Mouse (Mus musculus) mesoderm, embryonic 11.5 days (tissue): ENCODE results near the gene Acot11.

Source experiments
- DNase-seq: peaks from one replicate; pipeline ENCODE4 v3.0.0-alpha.2; 2012; ENCODE audit warnings: low read depth, low spot score

Gene Acot11

DNA sequence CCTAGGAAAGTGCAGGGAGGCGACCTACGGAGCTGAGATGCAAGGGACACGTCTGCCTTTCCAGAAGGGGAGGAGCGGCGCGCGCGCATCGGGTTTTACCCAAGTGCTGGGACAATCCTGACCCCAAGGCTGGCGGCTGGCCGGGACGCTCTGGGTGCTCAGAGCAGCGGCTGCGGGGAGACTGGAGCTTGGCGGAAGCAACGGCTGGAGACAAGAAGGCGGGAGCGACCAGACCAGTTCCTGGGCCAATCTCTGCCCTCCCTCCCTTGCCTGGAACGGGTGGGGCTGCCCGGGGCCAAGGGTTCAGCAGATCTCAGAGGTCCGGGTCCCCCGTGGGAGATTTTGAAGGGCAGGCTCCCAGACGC, at the start of gene Acot11:
Gene Acot11, minus strand, starts transcription at position 89 of the 365 bp plus-strand sequence.
- no peak for DNase-seq

DNA sequence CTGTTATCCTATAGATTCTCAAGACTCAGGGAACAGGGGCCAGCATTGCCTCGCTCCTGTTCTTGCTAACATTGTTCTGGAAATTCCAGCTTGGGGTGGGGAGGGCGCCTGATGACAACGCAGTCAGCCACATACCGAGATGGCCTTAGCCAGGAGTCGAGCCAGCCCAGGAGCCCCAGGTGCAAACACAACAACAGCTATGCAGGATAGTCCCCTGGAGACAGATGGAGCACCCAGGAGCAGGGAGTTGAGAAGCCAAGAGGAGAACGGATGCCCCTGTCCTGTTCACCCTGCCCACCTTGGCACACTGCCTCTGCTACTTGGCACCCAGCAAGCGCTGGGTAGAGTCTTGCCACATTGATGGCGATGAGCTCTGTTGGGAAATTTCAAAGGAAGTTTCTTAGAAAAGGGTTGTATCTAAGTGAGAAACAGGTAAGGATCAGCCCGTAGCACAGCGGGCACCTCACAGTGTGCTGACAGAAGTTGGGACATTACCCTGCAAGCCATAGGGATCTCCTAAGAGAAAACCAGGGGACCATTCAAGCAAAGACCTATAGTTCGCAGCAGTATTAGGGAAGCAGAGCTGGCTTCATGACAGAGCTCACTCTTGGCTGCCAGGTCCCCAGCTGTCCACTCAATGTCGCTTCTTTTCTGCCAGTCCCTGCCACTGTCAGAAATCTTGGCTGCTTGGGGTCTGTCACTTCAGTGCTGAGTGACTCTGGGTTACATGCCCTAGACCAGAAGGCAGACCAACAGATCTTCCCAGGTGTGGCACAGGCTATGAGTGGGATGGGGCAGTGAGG, 43.7 kb upstream of the Acot11 start:
- no peak for DNase-seq

DNA sequence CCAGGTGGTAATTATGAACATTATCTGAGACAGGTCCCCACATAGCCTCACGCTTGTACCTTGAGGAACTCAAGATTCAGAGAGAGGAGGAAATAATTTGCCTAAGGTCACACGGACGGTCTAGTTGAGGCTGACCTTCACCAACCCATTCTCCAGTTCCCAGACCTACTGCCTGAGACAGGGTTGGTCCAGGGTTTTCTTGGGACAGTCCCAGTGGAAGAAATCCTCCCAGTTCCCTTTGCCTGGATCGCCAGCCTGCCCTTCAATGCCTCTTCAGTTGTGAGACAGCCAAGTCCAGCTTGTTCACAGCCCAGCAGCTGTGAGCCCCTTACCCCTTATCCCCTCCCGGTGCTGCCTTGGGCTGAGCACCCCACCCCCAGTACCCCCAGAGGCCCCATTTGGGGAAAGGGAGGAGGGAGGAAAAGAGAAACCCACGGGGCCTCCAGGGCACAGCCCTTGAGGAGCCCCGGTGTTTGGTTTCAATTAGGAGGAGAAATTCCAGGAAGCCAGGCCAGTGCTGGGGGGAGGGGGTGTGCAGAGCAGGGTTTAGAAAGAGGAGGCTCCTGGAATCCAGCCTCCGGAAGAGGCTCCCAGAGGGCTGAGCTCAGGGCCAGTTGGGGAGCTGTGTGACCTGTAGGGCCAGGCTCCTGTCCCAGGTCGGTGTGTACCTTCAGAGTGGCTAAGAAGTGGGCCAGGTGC, 42.9 kb upstream of the Acot11 start:
- peak; percentile 85 for DNase-seq

DNA sequence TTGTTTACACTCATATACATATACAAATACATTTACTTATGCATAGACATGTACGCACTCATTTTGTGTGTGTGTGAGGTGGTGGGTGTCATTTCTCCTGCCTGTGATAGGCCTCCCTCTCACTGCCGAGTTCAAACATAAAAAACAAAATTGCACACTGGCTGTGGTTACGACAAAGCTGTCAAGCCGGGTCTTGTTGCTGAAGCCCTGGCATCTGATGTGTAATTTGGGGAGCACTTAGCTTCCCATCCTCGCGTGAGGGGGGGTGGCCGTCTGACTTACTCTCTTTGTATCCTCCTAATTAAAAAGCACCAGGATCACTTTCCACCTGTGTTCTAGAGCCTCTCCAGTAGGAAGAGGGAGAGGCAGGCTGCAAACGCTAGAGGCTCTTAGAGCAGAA, 37.8 kb upstream of the Acot11 start:
- DNase-seq: no peak

DNA sequence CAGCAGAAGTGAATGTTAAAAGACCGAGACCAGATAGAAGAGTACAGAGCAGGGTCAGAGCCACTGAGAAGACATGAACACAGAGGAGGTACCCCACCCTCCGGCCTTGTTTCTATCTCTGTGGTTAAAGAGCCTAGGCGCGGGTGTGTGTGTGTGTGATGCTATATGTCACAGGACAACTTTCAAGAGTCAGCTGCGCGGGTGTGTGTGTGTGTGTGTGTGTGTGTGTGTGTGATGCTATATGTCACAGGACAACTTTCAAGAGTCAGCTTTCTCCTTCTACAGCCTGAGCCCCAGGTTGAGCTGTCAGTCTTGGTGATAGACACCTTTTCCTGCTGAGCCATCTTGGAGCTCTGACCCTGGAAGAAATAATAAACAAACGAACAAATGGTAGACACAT, 37.1 kb upstream of the Acot11 start:
- no peak for DNase-seq

DNA sequence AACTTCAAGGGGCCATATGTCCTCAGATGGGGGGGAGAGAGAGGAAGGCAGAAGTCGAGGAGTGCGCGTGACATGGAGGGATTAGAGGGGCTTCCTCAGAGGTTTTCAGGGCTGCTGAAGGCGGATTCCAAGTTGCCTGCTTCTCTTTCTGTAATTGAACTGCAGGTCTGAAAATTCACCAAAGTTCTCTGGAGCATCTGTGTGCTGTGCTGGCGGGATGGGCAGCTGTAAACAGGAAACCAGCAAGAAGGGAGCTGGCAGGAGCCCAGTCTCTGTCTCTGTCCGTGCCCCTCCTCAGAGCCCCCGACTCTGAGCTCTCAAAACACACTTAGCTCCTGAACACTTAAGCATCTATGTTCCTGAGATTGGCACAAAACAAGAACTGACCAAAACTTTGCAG, 36.5 kb upstream of the Acot11 start:
- DNase-seq: no peak

DNA sequence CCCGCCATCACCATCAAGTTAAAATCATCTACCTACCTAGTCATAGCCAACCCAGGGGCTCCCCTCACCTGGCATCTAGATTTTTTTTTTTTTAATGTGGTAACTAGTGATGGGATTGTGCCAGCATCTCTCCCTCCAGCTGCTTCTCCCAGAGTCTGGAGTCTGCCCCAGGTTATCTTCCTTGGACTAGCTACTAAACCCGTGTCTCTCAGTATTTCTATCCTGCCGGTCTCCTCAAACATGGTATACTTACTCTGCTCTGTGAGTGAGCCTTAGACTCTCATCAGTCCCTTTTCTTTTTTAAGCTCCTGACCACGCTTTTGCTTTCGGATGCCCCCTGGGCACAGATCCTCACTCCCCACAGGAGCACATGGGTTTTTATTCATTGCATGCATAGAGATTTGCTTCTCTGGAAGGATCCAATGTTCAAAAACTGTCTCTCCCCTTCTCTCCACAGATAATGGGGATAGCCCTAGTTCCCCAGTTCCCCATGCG, 35.9 kb upstream of the Acot11 start:
- no peak for DNase-seq

DNA sequence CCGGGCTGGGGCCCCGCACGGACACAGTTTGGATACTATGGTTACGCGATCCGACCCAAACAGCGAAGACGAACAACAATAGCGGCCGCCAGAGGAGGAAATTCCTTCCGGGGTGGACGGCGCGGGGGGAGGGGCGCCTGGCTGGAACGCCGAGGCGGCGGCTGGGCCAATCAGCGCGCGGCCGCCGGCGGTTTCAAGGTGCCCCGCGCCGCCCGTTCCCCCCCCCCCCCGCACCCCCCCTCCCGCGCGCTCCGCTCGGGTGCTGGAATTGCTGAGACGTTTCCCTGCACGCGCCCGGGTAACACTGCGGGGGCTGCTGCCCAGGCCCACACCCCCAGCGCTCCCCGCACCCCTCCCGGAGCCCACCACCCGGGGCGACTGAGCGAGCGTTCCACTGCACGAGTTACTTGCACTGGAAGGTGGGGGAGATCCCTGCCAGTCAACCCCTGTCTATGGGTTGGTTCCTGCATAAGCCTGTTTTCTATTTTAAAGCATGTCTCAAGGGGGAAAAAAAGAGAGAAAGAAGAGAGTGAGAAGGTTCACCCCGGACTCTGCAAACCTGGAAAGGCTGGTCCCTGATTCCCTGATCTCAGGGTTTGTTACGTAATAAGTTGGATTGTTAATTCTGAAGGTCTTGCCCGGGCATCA, 35.3 kb upstream of the Acot11 start:
- DNase-seq: peak; percentile 92

DNA sequence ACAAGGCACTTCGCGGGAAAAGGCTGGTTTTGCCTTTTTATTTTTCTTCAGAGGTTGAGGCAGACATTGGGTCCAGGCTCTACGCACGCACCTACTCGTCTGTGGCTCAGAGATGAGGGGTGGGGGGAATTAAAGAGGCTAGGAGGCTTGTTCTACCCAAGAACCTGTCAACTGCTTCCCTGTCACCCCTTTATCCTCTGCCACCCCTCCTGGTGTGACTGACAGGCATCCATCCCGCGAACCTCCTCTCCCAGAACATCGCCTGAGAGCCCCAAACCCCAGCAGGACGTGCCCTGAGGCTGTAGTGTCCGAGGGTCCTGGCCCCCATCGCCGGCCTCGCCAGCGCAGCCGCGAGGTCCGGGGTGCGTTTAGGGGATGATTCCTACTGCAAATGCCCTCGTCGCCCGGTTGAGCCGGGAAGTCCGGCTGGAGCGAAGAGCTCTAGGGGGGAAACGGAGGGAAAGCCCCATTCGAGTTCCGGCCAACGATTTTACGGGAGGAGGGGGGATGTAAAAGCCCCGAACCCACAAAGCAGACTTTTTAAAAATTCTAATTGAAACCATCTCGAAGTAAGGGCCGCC, 34.5 kb upstream of the Acot11 start:
- DNase-seq: peak; percentile 61

DNA sequence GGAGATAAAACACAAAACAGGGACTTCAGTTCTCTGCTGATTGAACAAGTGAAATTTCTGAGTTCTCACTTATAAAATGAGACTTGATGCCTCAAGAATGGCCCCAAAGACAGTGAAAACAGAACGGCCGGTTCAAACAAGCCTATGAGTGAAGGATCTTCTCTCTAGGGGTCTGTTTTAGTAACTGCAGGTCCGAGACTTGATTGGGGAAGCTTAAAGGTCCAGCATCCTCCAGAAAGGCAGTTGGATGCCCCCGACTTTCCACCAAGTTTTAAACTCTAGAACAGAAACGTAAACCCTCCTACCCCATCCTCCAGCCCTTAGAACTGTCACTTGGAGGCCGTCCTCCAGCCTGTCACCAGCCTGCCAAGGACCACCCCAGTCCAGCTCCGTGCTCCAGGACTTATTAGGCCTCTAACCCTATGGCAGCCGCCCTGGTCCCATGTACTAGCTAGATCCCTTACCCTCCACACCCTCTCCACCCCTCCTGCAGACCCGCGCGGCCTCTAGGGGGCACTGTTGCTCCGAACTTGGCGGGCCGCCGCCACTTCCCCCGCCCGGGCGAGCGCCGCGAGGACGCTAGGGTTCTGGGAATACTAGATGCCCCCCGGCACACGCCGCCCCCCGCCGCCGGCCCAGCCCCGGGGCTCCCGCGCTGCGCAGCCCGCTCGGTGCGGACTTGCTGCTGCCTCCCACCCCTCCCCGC, 33.9 kb upstream of the Acot11 start:
- DNase-seq: peak; percentile 95

DNA sequence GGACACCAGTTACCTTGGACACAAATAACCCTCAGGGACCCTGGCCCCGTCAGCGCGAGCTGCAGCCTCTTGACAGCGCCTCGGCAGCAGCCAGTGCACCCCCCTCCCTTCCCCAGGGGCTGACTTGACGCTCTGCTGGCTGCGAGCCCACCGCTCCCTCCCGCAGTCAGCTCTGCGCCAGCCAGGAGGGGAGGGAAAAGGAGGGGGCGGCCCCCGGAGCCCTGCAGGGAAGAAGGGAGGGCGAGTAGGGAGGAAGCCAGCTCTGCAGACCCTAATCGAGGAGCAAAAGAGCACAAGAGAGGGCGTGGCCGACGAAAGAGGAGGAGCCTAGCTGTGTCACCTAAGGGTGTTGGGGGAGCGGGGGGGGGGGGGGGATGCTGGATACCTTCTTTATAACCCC, 33.2 kb upstream of the Acot11 start:
- DNase-seq: peak; percentile 75

DNA sequence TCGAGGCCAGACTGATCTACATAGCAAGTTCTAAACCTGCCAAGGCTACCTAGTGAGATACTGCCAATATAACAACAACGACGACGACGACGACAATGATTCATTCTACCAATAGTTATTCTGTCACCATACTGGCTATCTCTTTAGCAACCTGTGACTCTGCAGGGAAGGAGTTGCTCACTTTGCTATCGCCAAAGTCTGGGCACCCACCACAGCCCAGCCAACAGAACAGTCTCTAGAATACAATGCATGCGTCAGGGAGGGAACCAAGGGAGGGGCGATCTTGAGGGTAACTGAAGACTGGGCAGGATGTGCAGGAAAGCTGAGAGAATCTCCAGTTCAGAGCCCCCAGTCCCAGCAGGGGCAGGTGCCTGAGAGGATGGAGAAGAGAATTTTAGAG, 32.6 kb upstream of the Acot11 start:
- no peak for DNase-seq

DNA sequence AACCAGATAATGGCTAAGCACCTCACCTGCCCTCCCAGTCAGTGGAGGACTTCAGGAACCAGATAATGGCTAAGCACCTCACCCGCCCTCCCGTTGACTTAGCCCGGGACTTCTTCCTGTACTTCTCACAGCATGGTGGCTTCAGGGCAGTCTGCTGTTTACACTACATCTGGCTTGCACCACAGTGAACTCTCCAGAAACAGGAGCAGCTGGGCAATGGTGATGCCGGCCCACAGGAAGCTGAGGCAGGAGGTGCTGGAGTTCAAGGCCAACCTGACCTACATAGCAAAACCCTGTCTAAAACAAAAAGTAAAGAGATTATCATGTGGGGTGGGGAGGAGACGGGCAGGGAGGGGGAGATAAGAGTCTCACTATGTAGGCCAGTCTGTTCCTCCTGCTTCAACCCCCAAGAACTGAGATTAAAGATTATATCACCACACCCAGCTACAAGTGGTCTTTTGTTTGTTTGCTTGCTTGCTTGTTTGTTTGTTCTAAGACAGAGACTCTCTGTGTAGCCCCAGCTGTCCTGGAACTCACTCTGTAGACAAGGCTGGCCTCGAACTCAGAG, 25.8 kb upstream of the Acot11 start:
- DNase-seq: no peak

DNA sequence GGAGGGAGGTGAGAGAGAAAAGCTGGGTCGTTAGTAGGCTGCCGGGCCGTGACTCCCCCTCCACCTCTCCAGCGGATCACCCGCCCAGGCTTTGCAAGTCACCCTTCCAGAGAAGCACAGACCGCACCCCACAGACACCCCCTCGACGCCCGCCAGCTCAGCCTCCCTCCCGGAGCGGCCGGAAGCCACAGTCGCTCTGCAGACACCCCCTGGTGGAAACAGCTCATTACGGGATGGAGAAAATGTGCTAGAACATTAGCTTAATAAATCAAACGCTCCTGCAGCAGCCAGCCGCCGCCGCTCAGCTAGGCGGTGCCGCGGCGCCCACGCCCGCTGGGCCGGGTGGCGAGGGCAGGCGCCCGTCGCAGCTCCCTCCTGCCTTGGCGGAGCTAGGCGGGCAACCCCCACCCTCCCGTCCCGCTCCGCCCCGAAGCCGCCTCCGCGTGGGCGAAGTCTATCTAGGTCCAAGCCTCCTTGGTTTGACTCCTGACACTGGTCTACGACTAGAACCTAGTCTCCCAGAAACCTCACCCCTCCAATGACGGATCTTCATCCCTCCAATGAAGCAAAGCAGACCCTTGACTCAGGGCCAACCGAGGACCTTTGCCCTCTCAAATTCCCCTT, 23.1 kb upstream of the Acot11 start:
- DNase-seq: peak; percentile 64

DNA sequence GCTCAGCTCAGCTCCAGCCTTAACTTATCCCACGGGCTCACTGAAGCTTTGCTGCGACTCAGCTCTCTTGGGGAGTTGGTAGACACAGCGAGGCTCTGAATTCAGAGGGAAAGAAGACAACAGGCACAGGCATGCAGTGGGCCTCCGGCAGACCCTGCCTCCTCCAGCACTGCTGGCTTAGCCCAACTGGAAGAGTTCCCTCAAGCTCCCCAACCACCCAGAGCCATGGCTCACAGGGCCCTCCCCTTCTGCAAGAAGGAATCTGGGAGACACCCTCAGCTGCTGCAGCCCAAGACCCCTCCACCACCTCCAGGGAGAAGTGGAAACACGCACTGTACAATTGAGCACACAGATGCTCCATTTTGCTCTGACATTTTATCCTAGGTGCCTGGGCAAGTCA, 20.4 kb upstream of the Acot11 start:
- DNase-seq: no peak

DNA sequence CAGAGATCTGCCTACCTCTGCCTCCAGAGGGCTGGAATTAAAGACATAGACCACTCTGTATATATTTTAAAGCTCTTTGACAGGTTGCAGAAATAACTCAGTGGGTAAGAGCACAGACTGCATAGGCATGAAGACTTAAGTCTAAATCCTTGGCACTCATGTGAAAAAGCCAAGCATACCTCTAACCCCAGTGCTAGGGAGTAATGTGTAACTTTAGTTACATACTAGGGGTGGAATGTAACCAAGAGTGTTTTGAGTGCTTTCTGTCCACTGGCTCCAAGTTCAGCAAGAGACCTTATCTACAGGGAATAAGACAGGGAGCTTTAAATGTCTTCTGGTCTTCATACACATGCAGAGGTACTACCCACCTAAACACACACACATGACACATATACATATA, 14.6 kb upstream of the Acot11 start:
- no peak for DNase-seq

DNA sequence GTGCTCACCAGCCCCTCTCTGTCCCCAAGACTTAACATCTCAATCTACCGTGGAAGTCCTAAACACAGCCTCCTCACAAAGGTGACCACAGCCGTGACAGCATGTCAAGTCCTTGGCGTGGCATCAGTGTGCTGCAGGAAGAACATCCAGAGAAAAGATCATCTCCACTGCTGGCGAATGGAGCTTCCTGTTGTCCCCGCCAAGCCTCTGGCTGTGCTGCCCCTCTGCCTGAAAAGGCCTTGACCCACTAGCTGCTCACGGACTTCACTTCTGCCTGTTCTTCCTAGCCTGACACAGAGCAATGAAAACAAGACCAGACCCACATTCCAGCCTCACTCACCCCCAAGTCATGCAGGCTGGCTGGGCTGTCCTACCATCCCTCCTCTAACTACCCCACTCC, 13.5 kb upstream of the Acot11 start:
- no peak for DNase-seq

DNA sequence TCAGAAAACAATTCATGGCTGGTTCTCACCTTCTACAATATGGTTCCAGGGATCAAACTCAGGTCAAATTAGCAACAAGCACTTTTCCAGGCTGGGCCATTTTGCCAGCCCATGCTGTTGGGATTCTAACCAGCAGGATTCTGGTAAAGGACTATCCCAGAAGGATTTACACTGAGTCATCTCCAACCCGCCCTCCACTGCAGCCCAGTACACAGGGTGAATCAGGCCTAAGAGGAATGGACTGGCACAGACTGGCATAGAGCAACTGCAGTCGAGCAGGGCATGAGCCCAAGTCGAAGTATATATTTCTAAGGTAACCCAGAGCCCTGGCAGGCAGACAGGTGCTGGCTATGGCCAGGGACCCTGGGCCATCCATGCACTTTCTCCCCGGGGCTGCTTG, 12.2 kb upstream of the Acot11 start:
- no peak for DNase-seq

DNA sequence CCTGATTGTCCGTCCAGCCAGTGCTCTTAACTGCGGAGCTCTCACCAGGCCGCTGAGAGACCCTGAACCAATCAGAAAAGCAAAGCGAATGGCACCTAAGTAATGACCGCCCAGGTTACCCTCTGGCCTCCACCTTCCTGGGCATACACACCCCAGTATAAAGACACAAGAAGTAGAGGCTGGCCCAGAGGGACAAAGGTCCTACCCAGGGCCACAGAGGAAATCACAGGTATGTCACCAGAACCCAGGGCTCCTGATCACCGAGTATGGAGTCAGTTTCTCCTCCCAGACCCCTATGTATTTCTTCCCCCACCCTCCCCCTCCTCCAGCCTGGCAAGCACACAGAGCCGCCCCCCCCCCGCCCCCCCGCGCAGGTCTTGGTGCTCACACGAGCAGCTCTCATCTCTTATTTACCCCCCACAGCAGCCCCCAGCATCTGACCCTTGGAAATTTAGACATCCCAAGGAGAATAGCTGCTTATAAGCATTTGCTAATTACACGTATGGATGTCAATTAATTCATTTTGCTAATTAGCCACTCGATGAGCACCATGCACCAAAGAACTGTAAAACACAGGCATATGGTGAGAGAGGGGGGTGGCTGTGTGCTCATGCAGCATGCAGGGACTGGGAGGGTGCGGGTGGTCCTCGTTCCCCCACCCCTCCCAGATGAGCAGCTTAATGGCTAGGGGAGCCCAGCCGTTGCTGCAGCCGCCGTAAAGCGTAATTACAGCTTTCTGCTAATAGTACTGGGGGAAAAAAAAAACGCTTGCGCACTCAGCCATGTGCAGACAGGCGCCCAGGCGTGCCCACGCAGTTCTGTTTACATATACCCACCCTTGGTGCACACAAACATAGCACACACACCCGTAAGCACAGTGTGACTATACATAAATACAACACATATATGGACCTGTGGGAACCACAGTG, 10.9 kb upstream of the Acot11 start:
- no peak for DNase-seq

DNA sequence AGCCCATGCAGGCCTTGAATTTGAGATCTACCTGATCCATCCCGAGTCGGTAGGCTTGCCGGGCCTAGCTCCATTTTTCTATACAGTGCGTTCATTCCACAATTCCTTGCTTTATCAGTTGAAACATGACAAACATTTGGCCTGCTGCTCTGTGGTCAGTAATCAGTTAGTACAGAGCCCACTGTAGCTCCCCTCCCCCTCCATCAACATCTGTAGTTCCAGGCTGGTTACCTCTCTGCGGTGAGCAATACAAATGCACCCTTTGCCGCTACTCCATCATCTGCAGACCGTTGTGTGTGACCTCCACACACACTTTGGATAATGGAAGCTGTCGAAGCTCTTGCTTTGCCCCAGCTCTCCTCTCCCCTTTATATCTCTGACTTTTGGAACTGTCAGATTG, 6.4 kb upstream of the Acot11 start:
- no peak for DNase-seq
